Mouse (Mus musculus): Measurements from ENCODE around the gene Cep85l.

GRCm38 (mm10) chr10:53402293-53402692 is 22.5 kb upstream of the Cep85l start:
- TF ChIP-seq CTCF (IDR thresholded peaks at IDR 0.05) = no peak
- no peak for TF ChIP-seq EP300 (IDR thresholded peaks at IDR 0.05; ENCODE audit: insufficient read depth, low read depth, low read length)
- TF ChIP-seq POLR2A (IDR thresholded peaks at IDR 0.05; ENCODE audit: insufficient read depth, low read depth, low read length) = no peak

All from heart, adult 2 months (tissue).